8 mouse cellular contexts compared by ENCODE assay signal in the genomic region with DNA sequence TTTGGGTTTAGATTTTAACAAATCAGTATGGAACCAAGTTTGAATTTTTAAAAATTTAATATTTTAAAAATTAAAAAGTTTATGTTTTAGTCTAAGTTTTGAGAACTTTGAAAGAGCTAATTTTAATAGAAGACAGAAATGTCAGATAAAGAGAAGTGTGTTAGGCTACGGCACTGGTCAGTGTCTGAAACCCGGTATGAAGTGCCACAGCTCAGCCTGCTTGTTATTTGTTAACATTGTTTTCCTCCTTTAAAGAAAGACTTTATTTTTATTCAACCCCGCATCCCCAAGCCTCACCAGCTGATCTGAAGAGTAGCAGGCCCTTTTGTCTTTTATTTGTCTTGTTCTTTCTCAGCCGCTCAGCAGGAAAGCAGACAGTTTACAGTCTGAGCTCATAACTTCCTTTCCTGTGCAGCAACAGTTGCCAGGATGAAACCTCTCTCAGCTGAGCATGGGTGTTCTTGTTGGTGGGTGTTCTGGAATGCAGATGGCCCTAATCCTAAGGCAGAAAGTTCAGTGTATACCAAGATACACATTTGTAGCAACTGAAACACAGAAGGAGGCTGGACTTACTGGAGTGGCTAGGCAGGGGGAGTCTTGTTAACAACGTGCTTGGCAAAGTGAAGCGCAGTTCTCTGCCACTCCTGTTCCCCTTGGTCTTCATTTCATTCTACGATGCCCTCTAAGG. TPM values are rescaled to one million over a fixed set of nuclear protein-coding genes. Genes with fewer than 3 reads are reported as not detected.
DNase-seq lines count a peak whose midpoint lies in the region; ATAC-seq lines count a peak whose summit lies in the region.

No protein-coding gene starts in this region.

- peak overlapping the region; percentile 28; the same call in 1 of the 2 replicates for H3K27ac ChIP-seq in kidney, embryonic 15.5 days
- no peak overlapping the region for H3K27ac ChIP-seq in kidney, embryonic 14.5 days (ENCODE audit: low read depth, low read length)
- 0 out of 2 replicates have a peak overlapping the region, but pooled peaks have one; percentile 16 for H3K27ac ChIP-seq in embryonic facial prominence, embryonic 14.5 days (replicated peaks; ENCODE audit: low read depth, low read length)
- H3K27ac ChIP-seq in hindbrain, embryonic 14.5 days, result peak overlapping the region; percentile 20
- H3K27ac ChIP-seq in midbrain, embryonic 11.5 days (ENCODE audit: low read depth, low read length), result no peak overlapping the region

- H3K9ac ChIP-seq in kidney, embryonic 15.5 days, result no peak overlapping the region
- no peak overlapping the region for H3K9ac ChIP-seq in kidney, embryonic 14.5 days (ENCODE audit: low read depth, low read length)
- H3K9ac ChIP-seq in embryonic facial prominence, embryonic 14.5 days (ENCODE audit: low read depth, low read length), result no peak overlapping the region
- H3K9ac ChIP-seq in hindbrain, embryonic 14.5 days, result no peak overlapping the region
- H3K9ac ChIP-seq in midbrain, embryonic 11.5 days (ENCODE audit: low read length), result no peak overlapping the region

- WGBS in kidney, embryonic 15.5 days, result 50% methylated on average over 7 of the region's 7 CpGs
- WGBS in kidney, embryonic 14.5 days, result 59% methylated on average over 7 of the region's 7 CpGs
- WGBS in embryonic facial prominence, embryonic 14.5 days, result 38% methylated on average over 7 of the region's 7 CpGs
- 20% methylated on average over 7 of the region's 7 CpGs for WGBS in hindbrain, embryonic 14.5 days
- WGBS in midbrain, embryonic 11.5 days, result 36% methylated on average over 7 of the region's 7 CpGs

- peaks cover 23% of the 10 kb centered on the region for H3K4me1 ChIP-seq in kidney, embryonic 15.5 days
- peaks cover 7% of the 10 kb centered on the region; the same call in 1 of the 2 replicates for H3K4me1 ChIP-seq in kidney, embryonic 14.5 days (ENCODE audit: control insufficient read depth, insufficient read depth, low read length)
- no peaks in the 10 kb centered on the region; the same call in 1 of the 2 replicates for H3K4me1 ChIP-seq in embryonic facial prominence, embryonic 14.5 days (ENCODE audit: control insufficient read depth, insufficient read depth, low read length)
- peaks cover 16% of the 10 kb centered on the region for H3K4me1 ChIP-seq in hindbrain, embryonic 14.5 days (replicated peaks; ENCODE audit: control insufficient read depth, insufficient read depth, low read length)
- peaks cover 17% of the 10 kb centered on the region for H3K4me1 ChIP-seq in midbrain, embryonic 11.5 days (ENCODE audit: control insufficient read depth, insufficient read depth, low read length)

- H3K4me3 ChIP-seq in kidney, embryonic 15.5 days (replicated peaks), result no peak overlapping the region
- no peak overlapping the region for H3K4me3 ChIP-seq in kidney, embryonic 14.5 days (ENCODE audit: low read length)
- H3K4me3 ChIP-seq in embryonic facial prominence, embryonic 14.5 days (ENCODE audit: low read depth, low read length), result no peak overlapping the region
- H3K4me3 ChIP-seq in hindbrain, embryonic 14.5 days (replicated peaks; ENCODE audit: low read length), result no peak overlapping the region
- H3K4me3 ChIP-seq in midbrain, embryonic 11.5 days (ENCODE audit: low read depth, low read length), result no peak overlapping the region

- no peaks in the 10 kb centered on the region for H3K36me3 ChIP-seq in kidney, embryonic 15.5 days
- H3K36me3 ChIP-seq in kidney, embryonic 14.5 days (ENCODE audit: control insufficient read depth, insufficient read depth, low read length), result no peaks in the 10 kb centered on the region
- no peaks in the 10 kb centered on the region for H3K36me3 ChIP-seq in embryonic facial prominence, embryonic 14.5 days (ENCODE audit: control insufficient read depth, insufficient read depth, low read length)
- no peaks in the 10 kb centered on the region for H3K36me3 ChIP-seq in hindbrain, embryonic 14.5 days (replicated peaks; ENCODE audit: control insufficient read depth, insufficient read depth)
- H3K36me3 ChIP-seq in midbrain, embryonic 11.5 days (ENCODE audit: control insufficient read depth, insufficient read depth, low read length), result no peaks in the 10 kb centered on the region

- H3K27me3 ChIP-seq in kidney, embryonic 15.5 days, result no peaks in the 10 kb centered on the region
- H3K27me3 ChIP-seq in kidney, embryonic 14.5 days (ENCODE audit: control insufficient read depth, insufficient read depth, low read length), result no peaks in the 10 kb centered on the region
- no peaks in the 10 kb centered on the region for H3K27me3 ChIP-seq in embryonic facial prominence, embryonic 14.5 days (replicated peaks; ENCODE audit: control insufficient read depth, insufficient read depth, low read length)
- H3K27me3 ChIP-seq in hindbrain, embryonic 14.5 days (ENCODE audit: control insufficient read depth, insufficient read depth, low read length), result no peaks in the 10 kb centered on the region
- H3K27me3 ChIP-seq in midbrain, embryonic 11.5 days (ENCODE audit: control insufficient read depth, insufficient read depth, low read length), result no peaks in the 10 kb centered on the region

- ATAC-seq in kidney, embryonic 15.5 days (replicated peaks; ENCODE audit: low FRiP score), result no peak
- no peak for ATAC-seq in kidney, embryonic 14.5 days (ENCODE audit: low FRiP score, low TSS enrichment)
- no peak for ATAC-seq in embryonic facial prominence, embryonic 14.5 days (ENCODE audit: low read depth)
- peak; percentile 48; the same call in 1 of the 2 replicates for ATAC-seq in hindbrain, embryonic 14.5 days (ENCODE audit: low FRiP score)
- peak; percentile 49; the same call in 1 of the 2 replicates for ATAC-seq in midbrain, embryonic 11.5 days (ENCODE audit: low FRiP score)

- H3K4me2 ChIP-seq in kidney, embryonic 15.5 days, result no peak overlapping the region
- H3K4me2 ChIP-seq in kidney, embryonic 14.5 days (replicated peaks; ENCODE audit: low read depth, low read length), result no peak overlapping the region
- H3K4me2 ChIP-seq in embryonic facial prominence, embryonic 14.5 days (ENCODE audit: low read depth, low read length), result no peak overlapping the region
- H3K4me2 ChIP-seq in hindbrain, embryonic 14.5 days (replicated peaks), result 0 out of 2 replicates have a peak overlapping the region, but pooled peaks have one; percentile 6
- H3K4me2 ChIP-seq in midbrain, embryonic 11.5 days, result no peak overlapping the region

- no peaks in the 10 kb centered on the region for H3K9me3 ChIP-seq in kidney, embryonic 15.5 days (replicated peaks)
- no peaks in the 10 kb centered on the region for H3K9me3 ChIP-seq in kidney, embryonic 14.5 days (ENCODE audit: control insufficient read depth, low read length)
- no peaks in the 10 kb centered on the region for H3K9me3 ChIP-seq in embryonic facial prominence, embryonic 14.5 days (ENCODE audit: control insufficient read depth, low read length)
- H3K9me3 ChIP-seq in hindbrain, embryonic 14.5 days (ENCODE audit: control insufficient read depth, low read length), result no peaks in the 10 kb centered on the region
- no peaks in the 10 kb centered on the region for H3K9me3 ChIP-seq in midbrain, embryonic 11.5 days (ENCODE audit: control insufficient read depth, low read length)

- peak; percentile 50 for DNase-seq in embryonic facial prominence, embryonic 14.5 days (ENCODE audit: low spot score)
- no peak for DNase-seq in hindbrain, embryonic 14.5 days (ENCODE audit: low spot score)
- DNase-seq in midbrain, embryonic 11.5 days (ENCODE audit: low spot score, missing footprints), result peak; percentile 53
- no peak for DNase-seq in adrenal gland, adult 8-10 months
- DNase-seq in frontal cortex, postnatal 14 days (ENCODE audit: low spot score in 2 of 2), result no peak
- DNase-seq in gastrocnemius, adult 8-10 months (ENCODE audit: low spot score in 2 of 2), result no peak

RNA-seq across cellular contexts. Expression of a gene that starts 32.5 kb away (rescaled TPM):
- 26.2 and 27.5 TPM in 2 replicates for polyA plus RNA-seq in kidney, embryonic 15.5 days (2015; fragmentation: Nextera tagmentation; extraction: Ambion mirVana)
- 19.9 and 26.0 TPM in 2 replicates for polyA plus RNA-seq in kidney, embryonic 14.5 days (2014; fragmentation: Nextera tagmentation; extraction: Ambion mirVana)
- polyA plus RNA-seq in embryonic facial prominence, embryonic 14.5 days (2014; fragmentation: Nextera tagmentation; extraction: Ambion mirVana), result 19.2 and 25.3 TPM in 2 replicates
- 19.1 and 19.4 TPM in 2 replicates for polyA plus RNA-seq in hindbrain, embryonic 14.5 days (2014; fragmentation: Nextera tagmentation; extraction: Ambion mirVana)
- polyA plus RNA-seq in midbrain, embryonic 11.5 days (2014; fragmentation: Nextera tagmentation; extraction: Ambion mirVana), result 20.6 and 24.5 TPM in 2 replicates
- 10 to 100 TPM; 20.5 to 30.9 (median 24.3) TPM for total RNA-seq in adrenal gland, adult 8-10 months (2022)
- 10 to 100 TPM in 1 of 4 experiments, 1 to 10 TPM in 3; 6.7 to 10.6 (median 8.0) TPM for total RNA-seq in gastrocnemius, adult 8-10 months (2022)

Comparison
In these comparisons a context has a peak if more than half of its experiments do, and no peak if none do; other contexts are left out.
1. H3K27ac ChIP-seq: peak in kidney, embryonic 15.5 days (single experiment), embryonic facial prominence, embryonic 14.5 days (single experiment) and hindbrain, embryonic 14.5 days (single experiment); none in kidney, embryonic 14.5 days (single experiment) and midbrain, embryonic 11.5 days (single experiment).
2. ATAC-seq: peak in hindbrain, embryonic 14.5 days (single experiment) and midbrain, embryonic 11.5 days (single experiment); none in kidney, embryonic 15.5 days (single experiment), kidney, embryonic 14.5 days (single experiment) and embryonic facial prominence, embryonic 14.5 days (single experiment).
3. DNase-seq: peak in embryonic facial prominence, embryonic 14.5 days (single experiment) and midbrain, embryonic 11.5 days (single experiment); none in hindbrain, embryonic 14.5 days (single experiment), adrenal gland, adult 8-10 months (single experiment), frontal cortex, postnatal 14 days (0 of 2) and gastrocnemius, adult 8-10 months (0 of 2).